Mouse (Mus musculus): ENCODE results near the gene Bicd2. TPM values are rescaled to one million over a fixed set of nuclear protein-coding genes. Genes with fewer than 3 reads are reported as not detected.
A peak's percentile ranks its signal among the peaks of the same experiment; 100 is the strongest.

The Bicd2 gene
- polyA plus RNA-seq, 1 experiment from 2014 or later = 45.2 TPM

- no peak for ATAC-seq
- DNase-seq (ENCODE audit: low read depth, low spot score) = no peak
Observed at GRCm38 (mm10) chr13:49308861-49309403, 32.5 kb upstream of the Bicd2 start.

GRCm38 (mm10) chr13:49309501-49309900, 31.9 kb upstream of the Bicd2 start:
- H3K27me3 ChIP-seq = no peaks in the 10 kb centered on the region
- ATAC-seq (no peak), DNase-seq (ENCODE audit: low read depth, low spot score) (no peak)
- in situ Hi-C loops (cut with MboI; ENCODE audit: low pct_unique_long_range_greater_than_20kb) = no loop called here
- POLR2A ChIA-PET = no interaction called here
- CTCF ChIA-PET = no interaction called here
- TF ChIP-seq CTCF (IDR thresholded peaks at IDR 0.05) = no peak

More at GRCm38 (mm10) chr13:49308861-49309403, 32.5 kb upstream of the Bicd2 start:
- no peaks in the 10 kb centered on the region for H3K27me3 ChIP-seq
- ChIA-PET POLR2A (no interaction called here), CTCF (no interaction called here)
- in situ Hi-C loops (cut with MboI; ENCODE audit: low pct_unique_long_range_greater_than_20kb) = no loop called here
- no peak for TF ChIP-seq CTCF (IDR thresholded peaks at IDR 0.05)

GRCm38 (mm10) chr13:49311642-49312041, 29.7 kb upstream of the Bicd2 start:
- in situ Hi-C loops (cut with MboI; ENCODE audit: low pct_unique_long_range_greater_than_20kb) = no loop called here
- ChIA-PET POLR2A (no interaction called here), CTCF (interaction anchor here (1.0 kb wide), 1 partner anchor 13 kb away, joined by 4 read pairs; no protein-coding TSS in a partner anchor)
- H3K27me3 ChIP-seq = no peaks in the 10 kb centered on the region
- DNase-seq (ENCODE audit: low read depth, low spot score) (no peak), ATAC-seq (no peak)
- TF ChIP-seq CTCF (IDR thresholded peaks at IDR 0.05) = no peak

DNA sequence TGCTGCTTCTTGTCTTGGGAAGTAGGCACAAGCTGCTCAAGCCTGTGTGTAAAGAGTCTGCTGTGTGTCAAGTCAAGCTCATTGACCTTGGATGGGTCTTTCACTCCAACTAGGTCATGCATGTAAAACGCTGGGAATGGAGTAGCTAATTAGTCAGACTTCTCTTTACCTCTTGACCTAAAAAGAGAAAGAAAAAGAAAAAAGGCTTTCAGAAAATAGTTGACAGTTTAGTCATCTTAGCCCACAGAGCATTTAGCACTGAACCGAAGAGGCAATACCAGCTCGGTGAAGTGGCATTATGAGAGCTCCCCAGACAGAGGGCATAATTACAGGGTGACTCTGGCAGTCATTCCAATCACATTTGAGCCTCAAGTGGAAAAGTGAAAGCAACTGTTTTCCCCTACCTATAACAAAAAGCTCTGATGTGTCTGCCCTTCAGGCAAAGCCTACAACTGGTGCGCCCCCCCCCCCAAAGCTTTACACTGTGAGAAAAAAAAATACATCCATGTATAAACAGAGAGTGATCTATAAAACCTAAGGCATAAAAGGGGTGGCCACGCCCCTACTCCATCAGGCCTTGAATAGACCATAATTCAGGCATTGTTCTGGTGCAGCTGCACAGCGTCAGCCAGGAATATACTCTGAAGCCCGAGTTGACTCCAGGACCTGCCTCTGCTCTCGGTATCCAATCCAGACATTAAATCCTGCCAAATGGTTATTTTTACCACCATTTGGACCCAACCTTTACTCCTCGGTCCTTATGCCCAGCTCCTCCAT, 24.8 kb upstream of the Bicd2 start:
- H3K27me3 ChIP-seq = no peaks in the 10 kb centered on the region
- in situ Hi-C loops (cut with MboI; ENCODE audit: low pct_unique_long_range_greater_than_20kb) = no loop called here
- CTCF ChIA-PET = interaction anchor here (1.3 to 4.5 kb wide), 5 partner anchors 10 to 48 kb away, joined by 3 to 33 read pairs (median 6); no protein-coding TSS in a partner anchor
- peak; percentile 91 for ATAC-seq
- no peak for TF ChIP-seq CTCF (IDR thresholded peaks at IDR 0.05)
- peak; percentile 77 for DNase-seq (ENCODE audit: low read depth, low spot score)
- POLR2A ChIA-PET = interaction anchor here (0.5 to 6.3 kb wide), 4 partner anchors 12 to 187 kb away, joined by 3 to 38 read pairs (median 4); no protein-coding TSS in a partner anchor

DNA sequence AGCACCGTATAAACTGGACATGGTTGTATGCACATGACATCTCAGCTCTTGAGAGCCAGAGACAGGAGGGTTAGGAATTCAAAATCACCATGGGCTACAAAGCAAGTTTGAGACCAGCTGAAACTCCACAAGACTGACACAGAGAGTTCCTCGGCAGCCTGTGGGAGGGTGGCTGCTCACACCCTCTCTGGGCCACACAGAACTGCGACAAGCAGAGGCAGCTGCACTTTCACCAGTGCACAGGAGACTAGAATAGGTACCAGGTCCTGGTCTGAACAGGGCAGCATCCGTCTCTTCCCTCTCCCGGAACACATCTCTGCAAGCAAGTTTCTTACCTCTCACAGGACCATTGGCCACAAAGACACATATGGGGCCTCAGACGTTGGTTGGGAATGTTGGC, 23.9 kb upstream of the Bicd2 start:
- ChIA-PET POLR2A (interaction anchor here (1.4 to 6.3 kb wide), 2 partner anchors 13 to 19 kb away, joined by 3 to 38 read pairs; no protein-coding TSS in a partner anchor), CTCF (interaction anchor here (1.3 to 4.5 kb wide), 4 partner anchors 9 to 27 kb away, joined by 3 to 33 read pairs (median 7); no protein-coding TSS in a partner anchor)
- TF ChIP-seq CTCF (IDR thresholded peaks at IDR 0.05) = no peak
- in situ Hi-C loops (cut with MboI; ENCODE audit: low pct_unique_long_range_greater_than_20kb) = no loop called here
- DNase-seq (ENCODE audit: low read depth, low spot score) (no peak), ATAC-seq (no peak)
- H3K27me3 ChIP-seq = no peaks in the 10 kb centered on the region

DNA sequence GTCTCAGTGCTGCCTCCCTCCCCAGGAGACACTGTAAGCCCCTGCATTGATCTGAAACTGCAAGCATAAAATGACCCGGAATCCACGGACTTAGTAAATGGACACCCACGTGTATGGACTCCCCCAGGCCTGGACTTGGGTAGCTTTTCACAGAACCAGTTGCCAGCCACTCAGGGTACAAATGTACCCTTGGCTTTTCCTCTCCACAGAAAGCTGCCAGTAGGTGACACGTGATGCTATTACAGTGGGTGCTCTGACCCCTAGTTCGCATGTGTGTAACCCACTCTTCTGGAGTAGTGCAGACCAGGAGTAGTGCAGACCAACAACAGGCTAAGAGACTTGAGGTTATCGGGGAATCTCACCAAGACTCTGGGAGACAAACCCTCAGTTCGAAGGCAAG, 23.5 kb upstream of the Bicd2 start:
- no peaks in the 10 kb centered on the region for H3K27me3 ChIP-seq
- TF ChIP-seq CTCF (IDR thresholded peaks at IDR 0.05) = no peak
- CTCF ChIA-PET = interaction anchor here (2.0 to 4.5 kb wide), 3 partner anchors 8 to 27 kb away, joined by 6 to 33 read pairs (median 8); no protein-coding TSS in a partner anchor
- POLR2A ChIA-PET = interaction anchor here (1.4 to 6.3 kb wide), 2 partner anchors 14 to 19 kb away, joined by 3 to 38 read pairs; no protein-coding TSS in a partner anchor
- in situ Hi-C loops (cut with MboI; ENCODE audit: low pct_unique_long_range_greater_than_20kb) = no loop called here
- DNase-seq (ENCODE audit: low read depth, low spot score) (no peak), ATAC-seq (no peak)

DNA sequence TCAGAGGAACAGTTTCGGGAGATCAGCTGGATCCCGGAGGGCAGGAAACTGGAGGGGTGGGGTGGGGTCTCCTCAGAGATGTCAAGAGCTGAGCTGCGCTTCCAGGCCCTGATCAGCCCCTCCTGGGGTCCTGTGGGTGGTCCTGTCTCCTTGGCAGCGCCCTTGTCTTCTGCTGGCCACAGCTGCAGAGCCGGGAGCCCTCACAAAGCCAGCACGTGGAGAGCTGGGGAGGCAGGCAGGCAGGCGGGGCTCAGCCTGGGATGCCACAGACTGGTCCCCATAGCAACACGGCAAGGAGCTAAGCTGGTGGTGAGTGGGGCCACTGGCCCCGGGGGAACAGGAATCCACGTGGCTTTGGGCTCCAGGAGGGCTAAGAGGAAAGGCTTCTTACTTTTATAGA, 21.3 kb upstream of the Bicd2 start, which contains the start of gene Fgd3:
TSS of gene Fgd3 (minus strand) at position 272 of the 400 bp plus-strand sequence.
- DNase-seq (ENCODE audit: low read depth, low spot score) (no peak), ATAC-seq (peak; percentile 44)
- CTCF ChIA-PET = interaction anchor here (1.3 to 5.2 kb wide), 2 partner anchors 22 to 28 kb away, joined by 3 to 30 read pairs; no protein-coding TSS in a partner anchor
- in situ Hi-C loops (cut with MboI; ENCODE audit: low pct_unique_long_range_greater_than_20kb) = no loop called here
- TF ChIP-seq CTCF (IDR thresholded peaks at IDR 0.05) = no peak
- POLR2A ChIA-PET = interaction anchor here (1.4 to 6.3 kb wide), 2 partner anchors 21 to 31 kb away, joined by 3 to 38 read pairs; no protein-coding TSS in a partner anchor
- H3K27me3 ChIP-seq = no peaks in the 10 kb centered on the region

- no peak for DNase-seq (ENCODE audit: low read depth, low spot score)
- ChIA-PET CTCF (interaction anchor here (1.3 to 5.2 kb wide), 3 partner anchors 18 to 28 kb away, joined by 3 to 30 read pairs (median 3); no protein-coding TSS in a partner anchor), POLR2A (interaction anchor here (1.4 to 6.3 kb wide), 2 partner anchors 22 to 31 kb away, joined by 3 to 38 read pairs; no protein-coding TSS in a partner anchor)
- no peak for TF ChIP-seq CTCF (IDR thresholded peaks at IDR 0.05)
- in situ Hi-C loops (cut with MboI; ENCODE audit: low pct_unique_long_range_greater_than_20kb) = no loop called here
- ATAC-seq = no peak
- H3K27me3 ChIP-seq = no peaks in the 10 kb centered on the region
Observed at GRCm38 (mm10) chr13:49320514-49320913, 20.9 kb upstream of the Bicd2 start.

- TF ChIP-seq CTCF (IDR thresholded peaks at IDR 0.05) = no peak
- ATAC-seq = peak; percentile 60
- DNase-seq (ENCODE audit: low read depth, low spot score) = peak; percentile 68
- no peaks in the 10 kb centered on the region for H3K27me3 ChIP-seq
- in situ Hi-C loops (cut with MboI; ENCODE audit: low pct_unique_long_range_greater_than_20kb) = no loop called here
- ChIA-PET POLR2A (interaction anchor here (1.3 kb wide), 1 partner anchor 22 kb away, joined by 5 read pairs; no protein-coding TSS in a partner anchor), CTCF (interaction anchor here (1.3 to 5.2 kb wide), 3 partner anchors 17 to 59 kb away, joined by 3 to 30 read pairs (median 4); no protein-coding TSS in a partner anchor)
Observed at GRCm38 (mm10) chr13:49321452-49321851, 19.9 kb upstream of the Bicd2 start.

DNA sequence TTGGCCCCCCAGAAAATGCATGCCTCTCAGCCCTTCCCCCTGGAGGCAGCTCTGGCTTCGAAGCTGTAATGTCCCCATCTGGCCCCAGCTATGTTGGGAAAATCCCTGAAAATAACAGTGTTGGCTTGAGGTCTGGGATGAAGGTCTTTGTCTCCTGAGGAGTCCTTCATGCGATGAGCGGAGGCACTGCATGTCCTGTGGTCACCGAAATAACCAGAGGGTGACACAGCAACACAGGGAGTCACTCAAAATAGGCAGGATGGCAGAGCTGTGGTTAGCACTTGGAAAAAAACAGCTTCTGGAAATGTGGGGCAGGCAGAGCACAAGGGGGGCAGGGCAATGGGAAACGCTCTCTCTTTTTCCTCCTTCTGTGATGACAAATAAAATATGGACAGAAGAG, 19.2 kb upstream of the Bicd2 start:
- ChIA-PET CTCF (interaction anchor here (0.7 to 5.2 kb wide), 6 partner anchors 16 to 103 kb away, joined by 3 to 30 read pairs (median 3); no protein-coding TSS in a partner anchor), POLR2A (interaction anchor here (1.3 to 1.7 kb wide), 2 partner anchors 14 to 23 kb away, joined by 4 to 5 read pairs; no protein-coding TSS in a partner anchor)
- in situ Hi-C loops (cut with MboI; ENCODE audit: low pct_unique_long_range_greater_than_20kb) = no loop called here
- ATAC-seq = no peak
- TF ChIP-seq CTCF (IDR thresholded peaks at IDR 0.05) = no peak
- DNase-seq (ENCODE audit: low read depth, low spot score) = no peak
- no peaks in the 10 kb centered on the region for H3K27me3 ChIP-seq
